Mouse (Mus musculus): ENCODE measurements around the gene Fbxl12. TPM values are rescaled to one million over a fixed set of nuclear protein-coding genes. Genes with fewer than 3 reads are reported as not detected.
A peak's percentile ranks its signal among the peaks of the same experiment; 100 is the strongest.

Fbxl12 gene
- polyA plus RNA-seq, 1 experiment from 2014 or later = 21.5 TPM

DNA sequence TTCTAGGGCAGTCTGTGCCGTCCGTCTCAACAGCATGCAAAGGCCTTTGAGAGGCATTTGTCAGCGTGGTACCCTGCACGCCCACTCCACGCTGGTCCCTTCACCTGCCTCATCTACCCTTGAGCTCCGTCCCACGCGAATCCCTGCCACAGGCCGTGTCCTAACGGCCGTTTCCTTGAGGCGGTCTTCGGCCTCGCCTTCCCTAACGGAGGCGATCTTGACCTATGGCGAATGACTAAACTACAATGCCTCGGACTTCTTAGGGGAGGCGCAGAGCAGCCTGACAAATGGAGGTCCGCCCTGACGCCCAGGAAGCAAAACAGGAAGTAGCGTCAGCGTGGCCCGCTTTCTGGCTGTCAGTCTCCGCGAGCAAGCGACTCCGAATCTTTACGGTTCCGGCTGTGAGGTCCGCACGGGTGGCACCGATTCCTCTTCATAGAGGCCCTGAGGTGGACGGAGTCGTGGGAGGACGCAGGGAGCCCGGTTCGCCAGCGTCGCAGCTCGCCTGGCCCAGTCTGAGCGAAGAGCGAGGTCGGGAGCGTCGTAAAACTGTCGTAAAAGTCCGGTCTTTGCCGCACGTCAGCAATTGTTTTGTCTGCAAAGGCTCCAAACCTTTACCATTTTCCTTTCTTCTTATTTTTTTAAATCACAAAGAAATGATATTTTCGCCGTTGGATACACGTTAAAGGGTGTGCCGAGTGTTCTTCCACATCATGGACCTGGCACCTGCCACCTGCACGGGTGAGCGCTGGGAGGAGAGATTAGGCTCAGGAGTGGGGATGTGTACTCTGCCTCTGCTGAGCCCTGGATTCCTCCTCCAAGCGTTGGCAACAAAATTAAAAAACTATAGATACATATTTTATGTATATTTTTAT, 37.2 kb downstream of the Fbxl12 start:
- Histone ChIP-seq H3K9me3 (replicated peaks) (no peaks in the 10 kb centered on the region), H3K27ac (peak overlapping the region; percentile 98), H3K36me3 (peaks cover 12% of the 10 kb centered on the region), H3K4me1 (0 out of 2 replicates have a peak, but pooled peaks cover 4% of the 10 kb centered on the region), H3K4me3 (peak overlapping the region; percentile 82), H3K27me3 (ENCODE audit: low read depth, poor library complexity, severe bottlenecking) (no peaks in the 10 kb centered on the region)
- WGBS = under 1% methylated on average over 57 of the region's 57 CpGs
- peak; percentile 89 for DNase-seq (ENCODE audit: low spot score)

- Histone ChIP-seq H3K9me3 (replicated peaks) (no peaks in the 10 kb centered on the region), H3K36me3 (peaks cover 12% of the 10 kb centered on the region), H3K4me1 (0 out of 2 replicates have a peak, but pooled peaks cover 4% of the 10 kb centered on the region), H3K27ac (no peak overlapping the region), H3K27me3 (ENCODE audit: low read depth, poor library complexity, severe bottlenecking) (no peaks in the 10 kb centered on the region), H3K4me3 (peak overlapping the region; percentile 82; the same call in 1 of the 2 replicates)
- WGBS = 97% methylated on average over 1 of the region's 1 CpGs
- no peak for DNase-seq (ENCODE audit: low spot score)
Observed at GRCm38 (mm10) chr9:20606269-20606668, 38.3 kb downstream of the Fbxl12 start.

DNA sequence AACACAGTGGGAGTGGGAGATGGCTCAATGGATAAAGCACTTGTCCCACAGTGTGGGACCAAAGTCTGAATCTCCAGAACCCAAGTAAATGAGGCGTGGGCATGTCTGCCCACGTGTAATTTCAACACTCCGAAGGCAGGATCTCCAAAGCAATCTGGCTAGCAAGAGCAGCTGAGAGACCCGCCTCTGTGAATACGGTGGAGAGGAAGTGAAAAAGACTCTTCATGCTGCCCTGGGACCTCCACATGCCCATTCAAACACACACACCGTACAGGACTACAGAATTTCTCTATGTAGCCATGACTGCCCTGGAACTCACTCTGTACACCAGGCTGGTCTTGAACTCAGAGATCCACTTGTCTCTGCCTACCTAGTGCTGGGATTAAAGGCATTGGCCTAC, 43.3 kb downstream of the Fbxl12 start:
- 82% methylated on average over 6 of the region's 6 CpGs for WGBS
- H3K4me1 ChIP-seq = no peaks in the 10 kb centered on the region
- H3K27ac ChIP-seq = no peak overlapping the region
- H3K9me3 ChIP-seq (replicated peaks) = no peaks in the 10 kb centered on the region
- no peak overlapping the region for H3K4me3 ChIP-seq
- H3K36me3 ChIP-seq = peaks cover 11% of the 10 kb centered on the region
- no peak for DNase-seq (ENCODE audit: low spot score)
- H3K27me3 ChIP-seq (ENCODE audit: low read depth, poor library complexity, severe bottlenecking) = no peaks in the 10 kb centered on the region

DNA sequence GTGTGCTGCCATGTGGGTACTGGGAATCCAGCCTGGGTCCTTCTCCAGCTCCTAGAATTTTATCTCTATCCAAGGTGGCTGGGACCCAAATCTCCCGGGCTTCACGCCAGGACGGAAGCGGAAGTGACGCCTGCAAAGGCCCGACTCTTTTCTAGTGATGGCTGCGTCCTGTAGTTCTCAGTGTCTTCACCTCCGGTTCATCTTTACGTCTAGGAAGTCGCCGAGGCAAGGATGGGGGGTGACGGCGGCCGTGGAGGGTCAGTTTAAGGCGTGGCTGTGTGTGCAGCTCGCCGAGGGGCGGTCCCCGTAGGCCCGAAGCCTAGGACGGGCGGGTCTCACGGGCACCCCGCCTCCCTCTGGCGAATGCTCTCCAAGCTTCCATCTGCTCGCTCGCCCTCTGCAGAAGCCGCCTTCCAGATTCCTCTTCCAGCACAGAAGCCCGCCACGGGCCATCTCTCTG, 63.4 kb downstream of the Fbxl12 start, which contains the start of gene Zfp846:
Gene Zfp846, plus strand, starts transcription at position 117 of the 460 bp plus-strand sequence.
- WGBS = under 1% methylated on average over 30 of the region's 30 CpGs
- peaks cover 15% of the 10 kb centered on the region for H3K27me3 ChIP-seq (ENCODE audit: low read depth, poor library complexity, severe bottlenecking)
- no peaks in the 10 kb centered on the region for H3K9me3 ChIP-seq (replicated peaks)
- H3K36me3 ChIP-seq = peaks cover 19% of the 10 kb centered on the region
- H3K4me1 ChIP-seq = peaks cover 2% of the 10 kb centered on the region; the same call in 1 of the 2 replicates
- peak within 1 kb of the TSS; percentile 68 for H3K4me3 ChIP-seq
- peak; percentile 99 for DNase-seq (ENCODE audit: low spot score)
- H3K27ac ChIP-seq = peak within 1 kb of the TSS; percentile 88

- Histone ChIP-seq H3K36me3 (no peaks in the 10 kb centered on the region), H3K27ac (no peak overlapping the region), H3K4me1 (peaks cover 2% of the 10 kb centered on the region; the same call in 1 of the 2 replicates), H3K27me3 (ENCODE audit: low read depth, poor library complexity, severe bottlenecking) (peaks cover 15% of the 10 kb centered on the region), H3K9me3 (replicated peaks) (no peaks in the 10 kb centered on the region), H3K4me3 (no peak overlapping the region)
- 86% methylated on average over 2 of the region's 2 CpGs for WGBS
- no peak for DNase-seq (ENCODE audit: low spot score)
Observed at GRCm38 (mm10) chr9:20576591-20576990, 68.0 kb downstream of the Fbxl12 start.

GRCm38 (mm10) chr9:20571060-20571459, 73.5 kb downstream of the Fbxl12 start:
- DNase-seq (ENCODE audit: low spot score) = no peak
- no peaks in the 10 kb centered on the region for H3K4me1 ChIP-seq
- H3K27ac ChIP-seq = no peak overlapping the region
- H3K36me3 ChIP-seq = no peaks in the 10 kb centered on the region
- no peaks in the 10 kb centered on the region for H3K27me3 ChIP-seq (ENCODE audit: low read depth, poor library complexity, severe bottlenecking)
- no peak overlapping the region for H3K4me3 ChIP-seq
- H3K9me3 ChIP-seq (replicated peaks) = no peaks in the 10 kb centered on the region

Other genes starting within 250 kb of the Fbxl12 start
- gene Zfp26, start 184.6 kb downstream of the Fbxl12 start, polyA plus RNA-seq (2016; fragmentation: Nextera tagmentation; extraction: Ambion mirVana) = 21.1 and 26.7 TPM in 2 replicates
- gene Zfp426, start 152.0 kb downstream of the Fbxl12 start, polyA plus RNA-seq (2016; fragmentation: Nextera tagmentation; extraction: Ambion mirVana) = 17.7 and 23.6 TPM in 2 replicates
- gene Zfp266, start 123.3 kb downstream of the Fbxl12 start, polyA plus RNA-seq (2016; fragmentation: Nextera tagmentation; extraction: Ambion mirVana) = 128 and 162 TPM in 2 replicates
- gene Zfp846, start 63.5 kb downstream of the Fbxl12 start, polyA plus RNA-seq (2016; fragmentation: Nextera tagmentation; extraction: Ambion mirVana) = 14.2 and 16.3 TPM in 2 replicates
- 330 TPM in 2 replicates for gene Ubl5, start 1.9 kb downstream of the Fbxl12 start, polyA plus RNA-seq (2016; fragmentation: Nextera tagmentation; extraction: Ambion mirVana)
- 82.8 and 93.0 TPM in 2 replicates for gene Pin1, start 7.3 kb upstream of the Fbxl12 start, polyA plus RNA-seq (2016; fragmentation: Nextera tagmentation; extraction: Ambion mirVana)
- 1.5 and 3.2 TPM in 2 replicates for gene Olfm2, start 101.6 kb upstream of the Fbxl12 start, polyA plus RNA-seq (2016; fragmentation: Nextera tagmentation; extraction: Ambion mirVana)
- gene Col5a3, start 170.3 kb upstream of the Fbxl12 start, polyA plus RNA-seq (2016; fragmentation: Nextera tagmentation; extraction: Ambion mirVana) = 0.06 and 0.13 TPM in 2 replicates
- not detected in 2 replicates for gene Rdh8, start 173.7 kb upstream of the Fbxl12 start, polyA plus RNA-seq (2016; fragmentation: Nextera tagmentation; extraction: Ambion mirVana)
- gene A230050P20Rik, start 223.9 kb upstream of the Fbxl12 start, polyA plus RNA-seq (2016; fragmentation: Nextera tagmentation; extraction: Ambion mirVana) = 1.7 and 1.8 TPM in 2 replicates
- 2.4 and 2.9 TPM in 2 replicates for gene Angptl6, start 235.0 kb upstream of the Fbxl12 start, polyA plus RNA-seq (2016; fragmentation: Nextera tagmentation; extraction: Ambion mirVana)
- gene Ppan, start 243.4 kb upstream of the Fbxl12 start, polyA plus RNA-seq (2016; fragmentation: Nextera tagmentation; extraction: Ambion mirVana) = 103 and 121 TPM in 2 replicates